Mouse (Mus musculus) embryonic facial prominence, embryonic 15.5 days (tissue): ENCODE results near the gene Hoxb7. TPM values are rescaled to one million over a fixed set of nuclear protein-coding genes. Genes with fewer than 3 reads are reported as not detected.

Experiments
- ATAC-seq: fragments of 200-750 bp; cut with Nextera tagmentation; 2 replicates; pipeline ENCODE4 v1.8.0; 2017; ENCODE audit warnings: low read depth, moderate TSS enrichment; ENCODE audit not compliant: insufficient number of reproducible peaks, low FRiP score, low TSS enrichment
- H3K27ac ChIP-seq: fragments of 300-500 bp; sonication (generic); replicated peaks from 2 replicates; pipeline ENCODE4 v1.5.1; 2015; ENCODE audit warnings: mild to moderate bottlenecking, inconsistent platforms
- H3K27me3 ChIP-seq: fragments of 300-500 bp; sonication (generic); 2 replicates; pipeline ENCODE4 v1.6.1; 2015; ENCODE audit warnings: inconsistent platforms
- H3K36me3 ChIP-seq: fragments of 300-500 bp; sonication (generic); 2 replicates; pipeline ENCODE4 v1.6.1; 2015; ENCODE audit warnings: mild to moderate bottlenecking, inconsistent platforms
- H3K4me1 ChIP-seq: fragments of 300-500 bp; sonication (generic); 2 replicates; pipeline ENCODE4 v1.6.1; 2015; ENCODE audit warnings: inconsistent platforms
- H3K4me2 ChIP-seq: fragments of 300-500 bp; sonication (generic); replicated peaks from 2 replicates; pipeline ENCODE4 v1.6.1; 2015; ENCODE audit warnings: mild to moderate bottlenecking, inconsistent platforms
- H3K4me3 ChIP-seq: fragments of 300-500 bp; sonication (generic); replicated peaks from 2 replicates; pipeline ENCODE4 v1.5.1; 2015; ENCODE audit warnings: mild to moderate bottlenecking, inconsistent platforms
- H3K9ac ChIP-seq: fragments of 300-500 bp; sonication (generic); 2 replicates; pipeline ENCODE4 v1.6.1; 2015; ENCODE audit warnings: inconsistent platforms
- H3K9me3 ChIP-seq: fragments of 300-500 bp; sonication (generic); replicated peaks from 2 replicates; pipeline ENCODE4 v1.6.1; 2016; ENCODE audit warnings: inconsistent platforms
- WGBS: fragments of 180-500 bp; shearing (Covaris S2); methylation state at CpG from one replicate; pipeline ENCODE4 v1.1.7; 2015; 5-methylcytosine and 5-hydroxymethylcytosine counted together
- polyA plus RNA-seq: library from polyadenylated mRNA; unstranded; fragments of >200 nt; fragmentation: Nextera tagmentation; extraction: Ambion mirVana; gene quantifications from 2 replicates; pipeline ENCODE4 v1.2.1, GENCODE M21; 2015

Gene Hoxb7
- polyA plus RNA-seq, 1 experiment from 2014 or later = not detected

- WGBS = 1% methylated on average over 38 of the region's 38 CpGs
- peaks cover 100% of the 10 kb centered on the region for H3K27me3 ChIP-seq
- H3K36me3 ChIP-seq = no peaks in the 10 kb centered on the region
- ATAC-seq = 0 out of 2 replicates have a peak, but pooled peaks have one; percentile 51
- H3K9ac ChIP-seq = no peak overlapping the region
- no peak overlapping the region for H3K27ac ChIP-seq
- H3K4me2 ChIP-seq = no peak overlapping the region
- H3K4me1 ChIP-seq = peaks cover 14% of the 10 kb centered on the region; the same call in 1 of the 2 replicates
- H3K4me3 ChIP-seq = no peak overlapping the region
- H3K9me3 ChIP-seq = no peaks in the 10 kb centered on the region
Observed at GRCm38 (mm10) chr11:96304381-96305195, 18.2 kb downstream of the Hoxb7 start.

- Histone ChIP-seq H3K4me2 (no peak overlapping the region), H3K27ac (no peak overlapping the region), H3K4me3 (no peak overlapping the region), H3K9me3 (no peaks in the 10 kb centered on the region), H3K9ac (no peak overlapping the region), H3K4me1 (peaks cover 10% of the 10 kb centered on the region; the same call in 1 of the 2 replicates), H3K27me3 (peaks cover 100% of the 10 kb centered on the region), H3K36me3 (no peaks in the 10 kb centered on the region)
- 46% methylated on average over 6 of the region's 6 CpGs for WGBS
- no peak for ATAC-seq
Observed at GRCm38 (mm10) chr11:96305505-96306182, 19.2 kb downstream of the Hoxb7 start.

- H3K9me3 ChIP-seq = no peaks in the 10 kb centered on the region
- H3K4me2 ChIP-seq = no peak overlapping the region
- peaks cover 9% of the 10 kb centered on the region; the same call in 1 of the 2 replicates for H3K4me1 ChIP-seq
Observed at GRCm38 (mm10) chr11:96306183-96306907, 19.9 kb downstream of the Hoxb7 start.

GRCm38 (mm10) chr11:96306908-96307269, 20.5 kb downstream of the Hoxb7 start:
- Histone ChIP-seq H3K9ac (no peak overlapping the region), H3K4me1 (peaks cover 9% of the 10 kb centered on the region; the same call in 1 of the 2 replicates), H3K36me3 (no peaks in the 10 kb centered on the region), H3K4me2 (no peak overlapping the region), H3K27me3 (peaks cover 100% of the 10 kb centered on the region), H3K4me3 (no peak overlapping the region), H3K9me3 (no peaks in the 10 kb centered on the region), H3K27ac (no peak overlapping the region)
- ATAC-seq = no peak
- WGBS = 7% methylated on average over 13 of the region's 13 CpGs

More at GRCm38 (mm10) chr11:96306183-96306907, 19.9 kb downstream of the Hoxb7 start:
- no peak for ATAC-seq
- H3K27ac ChIP-seq = no peak overlapping the region
- 18% methylated on average over 7 of the region's 7 CpGs for WGBS
- no peak overlapping the region for H3K4me3 ChIP-seq
- peaks cover 100% of the 10 kb centered on the region for H3K27me3 ChIP-seq
- no peak overlapping the region for H3K9ac ChIP-seq
- no peaks in the 10 kb centered on the region for H3K36me3 ChIP-seq

- H3K27ac ChIP-seq = no peak overlapping the region
- H3K4me1 ChIP-seq = peaks cover 3% of the 10 kb centered on the region; the same call in 1 of the 2 replicates
- peaks cover 100% of the 10 kb centered on the region for H3K27me3 ChIP-seq
- no peak overlapping the region for H3K4me2 ChIP-seq
- no peak overlapping the region for H3K4me3 ChIP-seq
- H3K9me3 ChIP-seq = no peaks in the 10 kb centered on the region
- no peak for ATAC-seq
- no peaks in the 10 kb centered on the region for H3K36me3 ChIP-seq
- H3K9ac ChIP-seq = no peak overlapping the region
- 11% methylated on average over 4 of the region's 4 CpGs for WGBS
Observed at GRCm38 (mm10) chr11:96308763-96309162, 22.3 kb downstream of the Hoxb7 start.

DNA sequence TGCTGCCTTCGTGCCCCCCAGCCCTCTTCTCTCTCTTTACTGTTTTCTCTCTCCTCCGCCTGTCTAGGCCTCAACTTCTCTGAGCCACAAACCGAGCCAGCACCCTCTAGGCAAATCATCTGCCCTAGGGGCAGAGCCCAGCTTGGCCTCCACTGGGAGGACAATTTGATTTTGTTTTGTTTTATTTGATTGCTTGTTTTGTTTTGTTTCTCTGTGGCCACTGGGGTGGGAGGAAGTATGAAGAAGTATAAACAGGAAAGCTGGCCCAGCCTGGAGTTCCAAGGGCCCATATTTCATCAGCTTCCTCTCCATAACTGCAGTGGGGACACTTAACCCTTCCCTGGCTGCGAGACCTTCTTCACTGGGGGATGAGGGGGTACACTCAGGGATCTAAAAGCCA, 22.9 kb downstream of the Hoxb7 start:
- Histone ChIP-seq H3K4me1 (no peaks in the 10 kb centered on the region), H3K4me2 (no peak overlapping the region), H3K36me3 (no peaks in the 10 kb centered on the region), H3K27ac (no peak overlapping the region), H3K9me3 (no peaks in the 10 kb centered on the region), H3K27me3 (peaks cover 100% of the 10 kb centered on the region), H3K4me3 (no peak overlapping the region), H3K9ac (no peak overlapping the region)
- no peak for ATAC-seq
- WGBS = 8% methylated on average over 4 of the region's 4 CpGs

DNA sequence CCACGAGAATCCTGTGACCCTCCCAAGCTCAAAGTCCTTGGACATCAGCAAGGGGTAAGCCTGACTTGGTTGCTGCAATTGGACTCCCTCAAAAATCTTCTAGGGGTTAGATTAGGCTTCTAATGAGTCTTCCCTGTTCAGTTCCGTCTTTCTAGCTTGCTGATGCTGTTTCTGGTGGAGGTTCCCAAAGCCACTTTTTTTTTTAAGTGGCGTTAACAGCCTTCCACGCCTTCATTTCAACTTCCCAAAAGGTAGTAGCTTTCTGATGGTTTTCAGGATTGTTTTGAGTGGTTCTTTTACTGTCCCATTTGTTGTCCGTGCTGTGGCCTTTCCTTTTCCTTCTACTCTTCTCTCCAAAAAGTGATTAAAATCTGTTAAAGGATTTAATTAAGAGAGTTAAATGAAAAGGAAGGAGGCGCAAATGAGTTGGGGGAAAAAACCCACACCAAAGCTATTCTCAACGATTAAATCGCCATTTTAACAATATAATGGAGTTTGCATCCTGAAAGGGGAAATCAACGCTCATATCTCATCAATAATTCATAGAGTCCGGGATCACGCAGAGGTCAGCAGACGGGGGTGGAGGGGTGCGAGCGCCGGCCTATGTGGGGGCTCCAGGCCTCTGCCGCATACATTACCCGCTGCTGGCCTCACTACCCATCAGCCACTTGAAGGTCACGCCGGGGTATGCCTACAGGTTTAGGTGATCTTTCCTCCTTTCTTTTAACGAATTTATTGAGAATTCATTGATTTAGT, 23.9 kb downstream of the Hoxb7 start:
- no peak for ATAC-seq
- no peak overlapping the region for H3K4me2 ChIP-seq
- peaks cover 100% of the 10 kb centered on the region for H3K27me3 ChIP-seq
- no peak overlapping the region for H3K4me3 ChIP-seq
- no peaks in the 10 kb centered on the region for H3K36me3 ChIP-seq
- no peaks in the 10 kb centered on the region for H3K9me3 ChIP-seq
- H3K27ac ChIP-seq = no peak overlapping the region
- WGBS = 6% methylated on average over 20 of the region's 20 CpGs
- H3K4me1 ChIP-seq = peaks cover 4% of the 10 kb centered on the region; the same call in 1 of the 2 replicates
- H3K9ac ChIP-seq = no peak overlapping the region

DNA sequence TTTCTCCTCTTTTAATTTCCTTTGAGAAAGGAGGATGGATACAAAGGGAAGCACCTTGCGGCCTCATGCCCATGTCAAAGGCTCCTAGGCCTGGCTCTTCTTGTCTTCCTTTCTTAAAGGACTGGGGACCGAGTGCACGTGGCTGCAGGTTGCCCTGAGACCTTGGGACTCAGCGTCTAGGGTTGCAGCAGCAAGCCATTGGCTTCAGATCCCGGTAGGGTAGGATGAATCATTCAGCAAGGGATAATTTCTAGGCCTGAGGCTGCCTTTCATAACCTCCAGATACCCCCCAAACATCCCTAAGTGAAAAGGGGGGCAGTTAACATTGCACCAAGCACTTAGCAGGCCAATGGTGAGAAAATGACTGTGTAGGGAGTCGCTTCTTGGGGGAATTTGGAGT, 24.7 kb downstream of the Hoxb7 start:
- WGBS = 5% methylated on average over 6 of the region's 6 CpGs
- no peak overlapping the region for H3K9ac ChIP-seq

GRCm38 (mm10) chr11:96311520-96312417, 25.3 kb downstream of the Hoxb7 start:
- Histone ChIP-seq H3K4me3 (peak overlapping the region; percentile 31), H3K9ac (no peak overlapping the region), H3K36me3 (no peaks in the 10 kb centered on the region), H3K4me1 (peaks cover 4% of the 10 kb centered on the region; the same call in 1 of the 2 replicates), H3K4me2 (peak overlapping the region; percentile 29), H3K9me3 (no peaks in the 10 kb centered on the region), H3K27ac (no peak overlapping the region), H3K27me3 (peaks cover 100% of the 10 kb centered on the region)
- under 1% methylated on average over 31 of the region's 31 CpGs for WGBS
- no peak for ATAC-seq

More for the DNA sequence above, 24.7 kb downstream of the Hoxb7 start:
- Histone ChIP-seq H3K4me2 (peak overlapping the region; percentile 29), H3K9me3 (no peaks in the 10 kb centered on the region), H3K4me1 (peaks cover 4% of the 10 kb centered on the region; the same call in 1 of the 2 replicates), H3K27ac (no peak overlapping the region), H3K27me3 (peaks cover 100% of the 10 kb centered on the region), H3K36me3 (no peaks in the 10 kb centered on the region), H3K4me3 (peak overlapping the region; percentile 31)
- no peak for ATAC-seq

DNA sequence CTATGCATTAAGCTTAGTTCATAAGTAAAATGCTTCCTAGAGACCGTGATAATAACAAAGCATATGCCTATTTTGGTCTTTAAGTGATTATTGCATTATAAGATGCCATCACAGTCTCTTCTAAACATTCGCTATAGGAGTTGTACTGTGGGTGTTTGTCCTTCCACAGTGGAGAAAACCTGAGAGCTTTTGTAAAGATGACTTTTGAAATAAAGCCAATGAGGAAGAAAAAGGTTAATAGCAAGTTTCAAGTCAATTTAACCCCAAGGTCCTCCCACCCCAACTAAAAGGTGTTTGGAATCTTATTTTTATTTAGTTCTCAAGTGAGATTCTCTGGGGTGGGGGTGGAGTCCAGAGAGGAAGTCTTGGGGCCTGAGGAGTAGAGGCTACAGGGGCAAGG, 26.7 kb downstream of the Hoxb7 start:
- Histone ChIP-seq H3K9ac (no peak overlapping the region), H3K4me2 (no peak overlapping the region), H3K27me3 (peaks cover 100% of the 10 kb centered on the region), H3K27ac (no peak overlapping the region), H3K36me3 (no peaks in the 10 kb centered on the region), H3K4me3 (no peak overlapping the region), H3K9me3 (no peaks in the 10 kb centered on the region), H3K4me1 (peaks cover 4% of the 10 kb centered on the region; the same call in 1 of the 2 replicates)
- WGBS = 28% methylated on average over 2 of the region's 2 CpGs
- no peak for ATAC-seq
